Mouse (Mus musculus) stomach, embryonic 16.5 days (tissue): ENCODE data around the gene Mvb12a. TPM values are rescaled to one million over a fixed set of nuclear protein-coding genes. Genes with fewer than 3 reads are reported as not detected.

Experiments used
- ATAC-seq: fragments of 200-750 bp; cut with Nextera tagmentation; 2 replicates; pipeline ENCODE4 v1.8.0; 2017; ENCODE audit warnings: moderate number of reproducible peaks, moderate TSS enrichment; ENCODE audit not compliant: insufficient read depth, low FRiP score
- H3K27ac ChIP-seq: fragments of 300-500 bp; sonication (generic); 2 replicates; pipeline ENCODE4 v1.5.1; 2014; ENCODE audit warnings: low read length
- H3K27me3 ChIP-seq: fragments of 300-500 bp; sonication (generic); 2 replicates; pipeline ENCODE4 v1.6.1; 2014; ENCODE audit warnings: low read length, control low read depth, mixed read lengths; ENCODE audit not compliant: control insufficient read depth, insufficient read depth
- H3K36me3 ChIP-seq: fragments of 300-500 bp; sonication (generic); 2 replicates; pipeline ENCODE4 v1.6.1; 2014; ENCODE audit warnings: low read length; ENCODE audit not compliant: control insufficient read depth, insufficient read depth
- H3K4me1 ChIP-seq: fragments of 300-500 bp; sonication (generic); 2 replicates; pipeline ENCODE4 v1.6.1; 2014; ENCODE audit warnings: low read length, control low read depth, mixed read lengths; ENCODE audit not compliant: control insufficient read depth, insufficient read depth
- H3K4me2 ChIP-seq: fragments of 300-500 bp; sonication (generic); 2 replicates; pipeline ENCODE4 v1.6.1; 2014; ENCODE audit warnings: low read depth, low read length, mixed read lengths
- H3K4me3 ChIP-seq: fragments of 300-500 bp; sonication (generic); replicated peaks from 2 replicates; pipeline ENCODE4 v1.5.1; 2014; ENCODE audit warnings: mild to moderate bottlenecking, low read length
- H3K9ac ChIP-seq: fragments of 300-500 bp; sonication (generic); 2 replicates; pipeline ENCODE4 v1.6.1; 2014; ENCODE audit warnings: low read length
- H3K9me3 ChIP-seq: fragments of 300-500 bp; sonication (generic); replicated peaks from 2 replicates; pipeline ENCODE4 v1.6.1; 2016; ENCODE audit warnings: low read length, control low read depth; ENCODE audit not compliant: control insufficient read depth
- WGBS: fragments of 180-500 bp; shearing (Covaris S2); extraction: QIAGEN DNeasy Blood & Tissue Kit; methylation state at CpG from one replicate; pipeline ENCODE4 v1.1.7; 2014; 5-methylcytosine and 5-hydroxymethylcytosine counted together
- polyA plus RNA-seq: library from polyadenylated mRNA; unstranded; fragments of >200 nt; fragmentation: Nextera tagmentation; extraction: Ambion mirVana; gene quantifications from 2 replicates; pipeline ENCODE4 v1.2.1, GENCODE M21; 2015

Gene Mvb12a
- polyA plus RNA-seq, 1 experiment from 2014 or later: 103 TPM

DNA sequence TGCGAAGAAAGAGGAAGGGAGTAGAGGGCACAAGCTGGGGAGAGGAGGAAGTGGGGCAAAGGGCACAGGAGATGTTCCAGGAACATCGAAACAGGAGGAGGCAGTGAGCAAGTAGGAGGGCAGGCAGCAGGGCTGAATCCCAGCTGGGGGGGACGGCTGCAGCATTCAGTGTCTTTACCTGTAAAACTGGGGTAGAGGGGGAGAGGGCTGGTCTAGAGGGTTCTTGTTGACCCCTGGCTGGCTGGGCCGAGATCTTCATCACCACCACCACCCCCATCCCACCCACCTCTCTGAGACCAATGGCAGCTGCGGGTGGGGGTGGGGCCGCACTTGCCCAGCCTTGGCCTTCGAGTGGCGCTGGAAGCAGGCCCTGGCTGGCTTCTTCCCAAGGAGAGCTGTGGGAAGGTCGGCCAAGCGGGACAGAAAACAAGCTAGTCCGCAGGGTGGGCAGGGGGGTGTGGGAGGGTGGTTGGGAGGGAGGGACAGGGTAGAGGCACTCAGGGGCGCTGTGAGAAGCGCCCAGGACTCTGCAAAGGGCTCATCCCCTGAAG is 25.7 kb downstream of the Mvb12a start, which contains the start of gene Slc27a1:
TSS of gene Slc27a1 (plus strand) at position 496 of the 551 bp plus-strand sequence.
- H3K27ac ChIP-seq: peak within 1 kb of the TSS; percentile 92
- peaks cover 17% of the 10 kb centered on the region for H3K4me1 ChIP-seq
- H3K36me3 ChIP-seq: no peaks in the 10 kb centered on the region
- no peaks in the 10 kb centered on the region for H3K9me3 ChIP-seq
- ATAC-seq: no peak
- peak within 1 kb of the TSS; percentile 75 for H3K9ac ChIP-seq
- peak within 1 kb of the TSS; percentile 85 for H3K4me2 ChIP-seq
- H3K4me3 ChIP-seq: peak within 1 kb of the TSS; percentile 66
- WGBS: 16% methylated on average over 13 of the region's 13 CpGs
- H3K27me3 ChIP-seq: peaks cover 3% of the 10 kb centered on the region; the same call in 1 of the 2 replicates

DNA sequence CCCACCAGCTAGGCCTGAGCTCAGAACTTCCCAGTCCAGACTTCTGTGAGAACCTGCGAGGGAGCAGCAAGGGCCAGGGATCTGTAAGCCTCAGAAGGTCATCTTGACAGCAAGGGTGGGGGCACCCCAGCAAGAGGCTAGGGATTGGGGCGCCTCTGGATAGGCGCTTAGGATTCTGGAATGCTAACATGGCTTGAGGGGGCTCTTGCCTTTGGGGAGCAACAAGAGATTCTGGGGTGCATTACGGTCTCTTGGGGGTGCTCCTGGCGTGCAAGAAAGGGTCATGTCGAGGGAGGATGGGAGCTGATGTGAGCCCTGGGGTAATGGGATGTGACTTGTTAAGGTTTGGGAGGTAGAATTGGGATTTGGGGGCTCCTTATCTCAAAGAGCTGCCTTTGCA is 26.2 kb downstream of the Mvb12a start:
- Histone ChIP-seq H3K9ac (peak overlapping the region; percentile 75), H3K36me3 (no peaks in the 10 kb centered on the region), H3K4me3 (peak overlapping the region; percentile 66), H3K27ac (peak overlapping the region; percentile 92), H3K4me2 (peak overlapping the region; percentile 85), H3K9me3 (no peaks in the 10 kb centered on the region), H3K4me1 (peaks cover 17% of the 10 kb centered on the region), H3K27me3 (peaks cover 3% of the 10 kb centered on the region; the same call in 1 of the 2 replicates)
- 21% methylated on average over 6 of the region's 6 CpGs for WGBS
- ATAC-seq: no peak

DNA sequence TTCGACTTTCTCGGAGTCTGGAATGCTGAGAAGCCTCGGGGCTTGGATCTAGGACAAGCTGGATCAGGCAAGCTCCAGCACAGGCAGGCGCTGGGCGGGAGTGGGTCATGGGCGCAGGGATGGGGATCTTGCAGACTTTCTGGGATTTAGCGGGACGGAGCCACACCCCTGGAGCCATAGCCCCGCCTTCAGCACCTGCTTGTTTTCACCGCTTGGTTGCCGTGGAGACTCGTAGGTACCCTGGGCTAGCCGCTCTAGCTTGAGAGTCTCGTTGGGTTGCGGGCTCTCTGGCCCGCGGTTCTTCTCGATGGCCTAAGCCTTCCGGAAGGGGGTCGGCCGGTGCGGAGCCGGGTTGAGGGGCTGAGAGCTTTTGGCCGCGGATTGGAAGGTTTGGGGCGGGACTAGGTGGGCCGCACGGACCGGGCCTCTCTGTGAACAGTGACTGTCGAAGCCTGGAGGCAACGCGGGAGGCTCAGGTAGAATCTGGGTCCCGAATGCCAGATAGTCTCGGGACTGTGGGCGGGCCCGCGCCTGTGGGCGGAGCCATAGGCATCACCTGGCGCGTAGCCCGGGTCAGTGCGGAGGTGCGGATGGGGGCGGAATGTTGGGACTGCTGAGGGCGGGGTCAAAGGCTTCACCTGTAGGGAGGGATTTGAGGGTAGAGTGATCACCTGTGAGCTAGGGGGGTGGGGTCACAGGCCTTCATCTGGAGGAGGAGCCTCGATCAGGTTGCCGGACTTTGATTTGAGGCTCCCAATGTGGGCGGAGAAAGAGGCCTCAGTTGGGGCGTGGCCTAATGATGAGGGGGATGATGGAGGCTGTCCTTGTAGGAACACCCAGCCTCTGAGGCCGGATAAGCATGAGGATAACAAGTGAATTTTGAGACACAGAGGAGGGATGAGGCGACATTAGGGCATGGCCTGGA is 26.9 kb downstream of the Mvb12a start:
- H3K9ac ChIP-seq: peak overlapping the region; percentile 75
- no peaks in the 10 kb centered on the region for H3K36me3 ChIP-seq
- H3K27me3 ChIP-seq: peaks cover 3% of the 10 kb centered on the region; the same call in 1 of the 2 replicates
- H3K4me2 ChIP-seq: peak overlapping the region; percentile 85
- H3K4me3 ChIP-seq: peak overlapping the region; percentile 66
- peaks cover 17% of the 10 kb centered on the region for H3K4me1 ChIP-seq
- under 1% methylated on average over 51 of the region's 51 CpGs for WGBS
- ATAC-seq: peak; percentile 84
- H3K9me3 ChIP-seq: no peaks in the 10 kb centered on the region
- peak overlapping the region; percentile 93 for H3K27ac ChIP-seq

DNA sequence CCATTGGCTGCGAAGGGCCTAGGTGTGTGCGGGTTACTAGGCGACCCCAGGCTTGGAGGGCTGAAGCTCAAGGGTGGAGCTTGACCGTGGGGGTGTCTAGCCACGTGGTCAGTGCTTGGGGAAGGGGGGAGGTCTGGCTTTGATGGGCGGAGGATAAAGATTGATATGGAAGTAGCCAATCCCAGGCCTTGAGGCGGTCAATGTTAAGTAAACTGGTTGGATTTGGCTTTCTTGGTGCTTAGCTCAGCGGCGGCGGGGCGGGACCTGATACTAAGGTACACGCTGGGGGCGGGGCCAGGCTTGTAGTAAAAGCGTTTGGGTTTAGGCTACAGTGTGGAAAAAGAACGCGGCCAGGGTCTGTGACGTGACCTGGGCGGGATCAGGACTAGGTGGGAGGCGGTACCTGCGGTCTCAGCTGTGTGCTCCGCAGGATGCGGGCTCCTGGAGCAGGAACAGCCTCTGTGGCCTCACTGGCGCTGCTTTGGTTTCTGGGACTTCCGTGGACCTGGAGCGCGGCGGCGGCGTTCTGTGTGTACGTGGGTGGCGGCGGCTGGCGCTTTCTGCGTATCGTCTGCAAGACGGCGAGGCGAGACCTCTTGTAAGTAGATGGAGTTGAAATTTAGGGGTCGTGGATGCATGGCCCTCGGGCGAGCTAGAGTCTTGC is 27.7 kb downstream of the Mvb12a start:
- WGBS: under 1% methylated on average over 41 of the region's 41 CpGs
- peaks cover 3% of the 10 kb centered on the region; the same call in 1 of the 2 replicates for H3K27me3 ChIP-seq
- ATAC-seq: peak; percentile 89
- H3K4me1 ChIP-seq: peaks cover 17% of the 10 kb centered on the region
- peak overlapping the region; percentile 93 for H3K27ac ChIP-seq
- H3K4me3 ChIP-seq: peak overlapping the region; percentile 66
- H3K4me2 ChIP-seq: peak overlapping the region; percentile 85
- peak overlapping the region; percentile 79 for H3K9ac ChIP-seq
- H3K36me3 ChIP-seq: no peaks in the 10 kb centered on the region
- no peaks in the 10 kb centered on the region for H3K9me3 ChIP-seq

DNA sequence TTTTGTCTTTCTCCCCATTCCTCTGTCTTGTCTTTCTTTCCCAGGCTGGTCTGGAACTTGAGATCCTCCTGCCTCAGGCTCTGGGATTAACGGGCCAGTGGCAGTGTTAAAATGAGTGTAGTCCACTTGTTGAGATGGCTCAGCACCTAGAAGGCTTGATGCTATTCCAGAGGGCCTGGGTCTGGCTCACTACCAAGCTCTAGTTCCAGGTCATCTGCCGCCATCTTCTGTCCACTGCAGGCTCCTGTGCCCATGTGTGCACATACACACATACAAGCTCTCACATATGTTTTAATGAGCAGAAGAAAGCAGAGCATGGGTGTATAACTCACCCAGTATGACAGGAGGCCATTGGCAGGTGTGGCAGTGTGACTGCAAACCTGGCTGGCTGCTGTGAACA is 29.4 kb downstream of the Mvb12a start:
- Histone ChIP-seq H3K27ac (no peak overlapping the region; the same call in 1 of the 2 replicates), H3K9ac (no peak overlapping the region), H3K4me1 (peaks cover 17% of the 10 kb centered on the region), H3K4me3 (no peak overlapping the region), H3K36me3 (no peaks in the 10 kb centered on the region), H3K27me3 (no peaks in the 10 kb centered on the region), H3K4me2 (no peak overlapping the region), H3K9me3 (no peaks in the 10 kb centered on the region)
- 89% methylated on average over 2 of the region's 2 CpGs for WGBS
- ATAC-seq: no peak

DNA sequence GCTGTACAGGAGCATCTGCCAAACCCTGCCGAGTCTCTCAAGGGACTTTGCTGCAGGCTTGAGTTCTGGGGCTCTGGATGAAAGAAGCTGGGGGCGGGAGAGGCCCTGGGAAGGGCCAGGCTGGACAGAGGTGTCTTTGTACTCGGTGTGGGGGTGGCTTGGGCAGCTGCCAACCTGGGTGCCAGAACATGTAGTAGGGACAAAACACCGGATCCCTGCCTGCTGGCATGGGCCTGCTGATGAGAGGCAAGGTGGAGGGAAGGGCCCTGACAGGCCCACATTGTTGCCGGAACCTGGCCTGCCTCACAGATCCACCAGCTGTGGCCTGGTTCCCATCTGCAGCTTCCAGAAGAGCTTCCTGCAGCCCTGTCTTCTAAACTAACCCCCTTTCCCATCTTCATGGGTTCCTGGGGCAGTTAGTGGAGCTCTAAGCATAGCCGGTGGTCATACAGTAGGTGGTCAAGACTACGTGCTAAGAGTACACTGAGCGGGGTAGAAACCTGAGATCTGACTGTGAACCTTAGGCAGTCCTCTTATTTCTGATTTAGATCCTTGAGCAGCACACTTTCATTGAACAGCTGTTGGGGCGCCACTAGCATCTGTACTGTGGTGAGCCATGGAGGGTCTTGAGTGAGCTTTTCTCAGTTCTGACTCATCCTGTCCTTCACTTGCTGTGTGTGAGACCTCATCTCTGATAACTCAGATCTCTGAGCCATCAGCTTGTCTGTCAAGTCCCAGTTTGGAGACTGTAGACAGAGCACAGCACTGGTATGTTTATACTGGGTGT is 30.3 kb downstream of the Mvb12a start:
- Histone ChIP-seq H3K27me3 (no peaks in the 10 kb centered on the region), H3K27ac (peak overlapping the region; percentile 52; the same call in 1 of the 2 replicates), H3K4me3 (no peak overlapping the region), H3K4me2 (0 out of 2 replicates have a peak overlapping the region, but pooled peaks have one; percentile 2), H3K9ac (peak overlapping the region; percentile 22; the same call in 1 of the 2 replicates), H3K9me3 (no peaks in the 10 kb centered on the region), H3K4me1 (peaks cover 17% of the 10 kb centered on the region), H3K36me3 (no peaks in the 10 kb centered on the region)
- ATAC-seq: no peak
- WGBS: 67% methylated on average over 9 of the region's 9 CpGs

DNA sequence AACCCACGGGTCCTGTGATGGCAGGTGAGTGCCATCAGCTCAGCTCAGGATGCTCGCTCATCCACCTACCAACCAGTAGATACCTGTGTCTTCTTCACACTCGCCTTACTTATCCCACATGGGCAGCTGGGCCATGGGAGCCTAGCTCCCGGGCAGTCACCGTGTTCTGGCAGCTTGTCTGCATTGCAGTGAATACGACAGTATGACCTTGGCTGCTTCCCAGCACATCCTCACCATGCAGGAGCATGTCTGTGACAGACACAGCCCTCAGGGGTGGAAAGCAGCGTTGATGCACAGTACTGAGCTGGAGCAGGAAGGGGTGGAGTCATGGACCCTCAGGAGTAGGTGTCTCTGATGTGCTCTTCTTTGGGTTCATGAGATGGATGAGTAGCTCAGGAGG is 31.7 kb downstream of the Mvb12a start:
- H3K4me1 ChIP-seq: peaks cover 7% of the 10 kb centered on the region
- no peaks in the 10 kb centered on the region for H3K9me3 ChIP-seq
- H3K9ac ChIP-seq: no peak overlapping the region
- no peak for ATAC-seq
- WGBS: 75% methylated on average over 7 of the region's 7 CpGs
- H3K27ac ChIP-seq: no peak overlapping the region
- H3K4me2 ChIP-seq: no peak overlapping the region
- H3K36me3 ChIP-seq: no peaks in the 10 kb centered on the region
- H3K4me3 ChIP-seq: no peak overlapping the region
- no peaks in the 10 kb centered on the region for H3K27me3 ChIP-seq

DNA sequence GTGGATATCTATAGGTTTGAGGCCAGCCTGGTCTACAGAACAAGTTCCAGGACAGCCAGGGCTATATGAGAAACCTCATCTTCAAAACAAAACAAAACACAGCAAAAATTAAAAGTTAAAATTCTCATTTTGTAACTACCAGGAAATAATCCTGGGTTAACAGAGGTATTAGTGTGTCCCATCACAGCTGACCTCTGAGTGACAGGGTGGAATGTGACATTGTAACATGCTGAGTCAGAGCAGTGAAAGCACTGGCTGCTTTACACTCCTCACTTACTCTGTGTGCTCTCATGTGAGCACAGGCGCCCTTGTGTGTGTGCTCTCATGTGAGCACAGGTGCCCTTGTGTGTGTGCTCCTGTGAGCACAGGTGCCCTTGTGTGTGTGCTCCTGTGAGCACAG is 32.3 kb downstream of the Mvb12a start:
- WGBS: 68% methylated on average over 1 of the region's 1 CpGs

More for the DNA sequence above, 32.3 kb downstream of the Mvb12a start:
- no peaks in the 10 kb centered on the region for H3K9me3 ChIP-seq
- no peak overlapping the region for H3K4me2 ChIP-seq
- no peak for ATAC-seq
- no peak overlapping the region for H3K9ac ChIP-seq
- no peaks in the 10 kb centered on the region for H3K27me3 ChIP-seq
- no peaks in the 10 kb centered on the region for H3K36me3 ChIP-seq
- H3K4me3 ChIP-seq: no peak overlapping the region
- no peak overlapping the region for H3K27ac ChIP-seq
- peaks cover 7% of the 10 kb centered on the region for H3K4me1 ChIP-seq
